Mouse (Mus musculus): ENCODE data around the gene Wdr1.

DNA sequence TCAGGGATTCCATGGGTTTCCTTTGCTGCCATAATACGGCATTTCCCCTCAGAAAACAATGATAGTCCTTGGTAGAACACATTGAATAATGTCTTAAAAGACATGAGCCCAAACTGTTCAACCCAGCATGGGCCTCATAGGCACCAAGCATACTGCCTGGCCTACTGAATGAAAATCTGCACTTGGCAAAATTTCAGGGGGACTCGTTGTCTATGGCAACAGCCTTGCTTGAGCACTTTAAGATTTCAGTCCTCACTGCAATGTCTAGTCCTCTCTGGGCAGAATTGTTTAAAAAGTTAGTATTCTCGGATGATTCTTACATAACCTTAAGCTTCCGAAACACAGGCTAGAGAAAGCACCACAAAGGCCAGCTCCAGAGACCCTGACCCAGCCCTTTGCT is 25.2 kb downstream of the Wdr1 start:
- TF ChIP-seq CTCF (IDR thresholded peaks at IDR 0.05; ENCODE audit: borderline replicate concordance, extremely low read depth, insufficient read depth, insufficient read length) (no peak), POLR2A (IDR thresholded peaks at IDR 0.05; ENCODE audit: borderline replicate concordance, extremely low read depth, insufficient read depth, insufficient read length, poor library complexity, severe bottlenecking) (no peak)

Data from brain, embryonic 14.5 days (tissue).